Mouse (Mus musculus) liver, embryonic 14.5 days (tissue): ENCODE measurements at regions not wholly inside any gene's neighbourhood (a gene's known extent, or its start where the extent isn't known, plus 50 kb on each side); places are given as distances from the start of the nearest gene placed in this dataset.
"Not testable (repeated sequence)": the region's sequence is repeated elsewhere in the genome, so short reads cannot be mapped to it uniquely, and the experiment has no call there.

ENCODE experiments used
- ATAC-seq: fragments of 200-750 bp; cut with Nextera tagmentation; 2 replicates; pipeline ENCODE4 v1.8.0; 2017; ENCODE audit warnings: moderate number of reproducible peaks, mild to moderate bottlenecking, moderate library complexity; ENCODE audit not compliant: insufficient read depth
- DNase-seq, 3 experiments: peaks; one replicate each; pipeline ENCODE4 v3.0.0-alpha.2; 2012 to 2013; ENCODE audit warnings: low read depth in 3 of 3, low spot score in 3 of 3
- H3K27ac ChIP-seq: fragments of 300-500 bp; sonication (generic); 2 replicates; pipeline ENCODE4 v1.5.1; 2014; ENCODE audit warnings: moderate library complexity, mild to moderate bottlenecking, control low read depth, inconsistent platforms
- H3K27me3 ChIP-seq: fragments of 300-500 bp; sonication (generic); 2 replicates; pipeline ENCODE4 v1.6.1; 2014; ENCODE audit warnings: mild to moderate bottlenecking, low read length, moderate library complexity; ENCODE audit not compliant: control insufficient read depth, insufficient read depth
- H3K36me3 ChIP-seq: fragments of 300-500 bp; sonication (generic); replicated peaks from 2 replicates; pipeline ENCODE4 v1.6.1; 2014; ENCODE audit warnings: low read depth; ENCODE audit not compliant: control insufficient read depth, insufficient read depth
- H3K4me1 ChIP-seq, 2 experiments: fragments of 200-500 bp in 1 of 2; fragments of 300-500 bp in 1 of 2; sonication (generic) in 1 of 2; replicated peaks; 2 replicates each; pipeline ENCODE4 v1.6.1; 2012 to 2014; ENCODE audit warnings: antibody characterized with exemption in 1 of 2, inconsistent platforms in 1 of 2, low read length in 1 of 2; ENCODE audit not compliant: control insufficient read depth in 2 of 2, insufficient read depth in 2 of 2
- H3K4me2 ChIP-seq: fragments of 300-500 bp; sonication (generic); 2 replicates; pipeline ENCODE4 v1.6.1; 2014; ENCODE audit warnings: low read depth, mild to moderate bottlenecking, control low read depth, moderate library complexity
- H3K4me3 ChIP-seq, 2 experiments: fragments of 200-500 bp in 1 of 2; fragments of 300-500 bp in 1 of 2; sonication (generic) in 1 of 2; 2 replicates each; pipeline ENCODE4 v1.5.1; 2012 to 2014; ENCODE audit warnings: low read depth in 2 of 2, low read length in 2 of 2, mild to moderate bottlenecking in 2 of 2, control low read depth in 1 of 2, inconsistent platforms in 1 of 2, moderate library complexity in 1 of 2; ENCODE audit not compliant: insufficient read depth in 1 of 2
- H3K9ac ChIP-seq: fragments of 300-500 bp; sonication (generic); replicated peaks from 2 replicates; pipeline ENCODE4 v1.6.1; 2014; ENCODE audit warnings: mild to moderate bottlenecking, control low read depth, moderate library complexity
- H3K9me3 ChIP-seq: fragments of 300-500 bp; sonication (generic); 2 replicates; pipeline ENCODE4 v1.6.1; 2016; ENCODE audit warnings: low read length, mixed read lengths; ENCODE audit not compliant: control insufficient read depth
- CTCF ChIP-seq: IDR thresholded peaks from 2 replicates; pipeline ENCODE4 v1.5.1; 2016; ENCODE audit warnings: antibody characterized with exemption, low read depth, control low read depth
- EP300 ChIP-seq: IDR thresholded peaks from 2 replicates; pipeline ENCODE4 v1.6.1; 2016; ENCODE audit warnings: antibody characterized with exemption, low read depth
- WGBS: fragments of 180-500 bp; shearing (Covaris S2); extraction: QIAGEN DNeasy Blood & Tissue Kit; methylation state at CpG from one replicate; pipeline ENCODE4 v1.1.7; 2014; ENCODE audit not compliant: insufficient replicate concordance; 5-methylcytosine and 5-hydroxymethylcytosine counted together

- no peaks in the 10 kb centered on the region for H3K36me3 ChIP-seq
- H3K27ac ChIP-seq: no peak overlapping the region
- H3K9ac ChIP-seq: no peak overlapping the region
- no peaks in the 10 kb centered on the region for H3K27me3 ChIP-seq
- DNase-seq (peak; percentile 2 to 9 (median 4)), ATAC-seq (peak; percentile 80)
- 62% methylated on average over 1 of the region's 1 CpGs for WGBS
- H3K9me3 ChIP-seq: no peaks in the 10 kb centered on the region
- H3K4me2 ChIP-seq: no peak overlapping the region
- H3K4me3 ChIP-seq: no peak overlapping the region
- H3K4me1 ChIP-seq: no peaks in the 10 kb centered on the region
- TF ChIP-seq CTCF: no peak
- no peak for TF ChIP-seq EP300
These were observed 105.8 kb upstream of the Akr1e1 start for GRCm38 (mm10) chr13:4714724-4715123.

GRCm38 (mm10) chr13:4712698-4713097, 103.7 kb upstream of the Akr1e1 start:
- WGBS: 52% methylated on average over 3 of the region's 3 CpGs
- no peak for ATAC-seq
- no peaks in the 10 kb centered on the region for H3K36me3 ChIP-seq

GRCm38 (mm10) chr13:4699591-4699990, 90.6 kb upstream of the Akr1e1 start:
- not testable (repeated sequence) for H3K4me3 ChIP-seq, DNase-seq, H3K27ac ChIP-seq, H3K36me3 ChIP-seq, ATAC-seq, H3K9ac ChIP-seq, H3K27me3 ChIP-seq, H3K4me2 ChIP-seq, H3K9me3 ChIP-seq, H3K4me1 ChIP-seq
- WGBS: 44% methylated on average over 2 of the region's 2 CpGs

More at GRCm38 (mm10) chr13:4712698-4713097, 103.7 kb upstream of the Akr1e1 start:
- no peak overlapping the region for H3K4me3 ChIP-seq
- H3K9me3 ChIP-seq: no peaks in the 10 kb centered on the region
- no peak for DNase-seq
- no peak overlapping the region for H3K27ac ChIP-seq
- no peaks in the 10 kb centered on the region for H3K27me3 ChIP-seq
- no peak overlapping the region for H3K4me2 ChIP-seq
- no peak for TF ChIP-seq EP300
- no peak for TF ChIP-seq CTCF
- H3K9ac ChIP-seq: no peak overlapping the region
- no peaks in the 10 kb centered on the region for H3K4me1 ChIP-seq

- Histone ChIP-seq H3K4me2 (no peak overlapping the region), H3K27ac (no peak overlapping the region), H3K9me3 (no peaks in the 10 kb centered on the region), H3K4me1 (no peaks in the 10 kb centered on the region), H3K36me3 (no peaks in the 10 kb centered on the region), H3K9ac (no peak overlapping the region), H3K27me3 (no peaks in the 10 kb centered on the region), H3K4me3 (no peak overlapping the region)
- ATAC-seq: no peak
- WGBS: 29% methylated on average over 11 of the region's 11 CpGs
- no peak for TF ChIP-seq EP300
- TF ChIP-seq CTCF: peak; percentile 43; the same call in 1 of the 2 replicates
- peak in 2 of 3 experiments; percentile 0 to 2 for DNase-seq
These were observed 57.6 kb upstream of the Akr1e1 start for GRCm38 (mm10) chr13:4666375-4667140.

GRCm38 (mm10) chr13:4663390-4663789, 54.4 kb upstream of the Akr1e1 start:
- ATAC-seq (no peak), DNase-seq (no peak)
- no peaks in the 10 kb centered on the region for H3K27me3 ChIP-seq
- no peaks in the 10 kb centered on the region for H3K4me1 ChIP-seq
- H3K27ac ChIP-seq: no peak overlapping the region
- no peaks in the 10 kb centered on the region for H3K36me3 ChIP-seq
- TF ChIP-seq CTCF (no peak), EP300 (no peak)
- no peaks in the 10 kb centered on the region for H3K9me3 ChIP-seq
- no peak overlapping the region for H3K9ac ChIP-seq
- no peak overlapping the region for H3K4me3 ChIP-seq
- WGBS: 31% methylated on average over 3 of the region's 3 CpGs
- H3K4me2 ChIP-seq: no peak overlapping the region
